Mouse (Mus musculus) limb, embryonic 15.5 days (tissue): ENCODE data around the gene Olfr558. TPM values are rescaled to one million over a fixed set of nuclear protein-coding genes. Genes with fewer than 3 reads are reported as not detected.

ENCODE experiments used
- ATAC-seq: fragments of 200-750 bp; cut with Nextera tagmentation; 2 replicates; pipeline ENCODE4 v1.8.0; 2017; ENCODE audit warnings: low read depth, moderate TSS enrichment; ENCODE audit not compliant: insufficient number of reproducible peaks, low FRiP score, low TSS enrichment
- H3K27ac ChIP-seq: fragments of 300-500 bp; sonication (generic); 2 replicates; pipeline ENCODE4 v1.5.1; 2015; ENCODE audit warnings: moderate library complexity, mild to moderate bottlenecking, inconsistent platforms
- H3K27me3 ChIP-seq: fragments of 300-500 bp; sonication (generic); 2 replicates; pipeline ENCODE4 v1.6.1; 2015; ENCODE audit warnings: inconsistent platforms
- H3K36me3 ChIP-seq: fragments of 300-500 bp; sonication (generic); 2 replicates; pipeline ENCODE4 v1.6.1; 2015; ENCODE audit warnings: inconsistent platforms
- H3K4me1 ChIP-seq: fragments of 300-500 bp; sonication (generic); 2 replicates; pipeline ENCODE4 v1.6.1; 2015; ENCODE audit warnings: inconsistent platforms
- H3K4me2 ChIP-seq: fragments of 300-500 bp; sonication (generic); 2 replicates; pipeline ENCODE4 v1.6.1; 2015; ENCODE audit warnings: mild to moderate bottlenecking, inconsistent platforms
- H3K4me3 ChIP-seq: fragments of 300-500 bp; sonication (generic); 2 replicates; pipeline ENCODE4 v1.5.1; 2015; ENCODE audit warnings: mild to moderate bottlenecking, inconsistent platforms
- H3K9ac ChIP-seq: fragments of 300-500 bp; sonication (generic); 2 replicates; pipeline ENCODE4 v1.6.1; 2015; ENCODE audit warnings: inconsistent platforms
- H3K9me3 ChIP-seq: fragments of 300-500 bp; sonication (generic); 2 replicates; pipeline ENCODE4 v1.6.1; 2016; ENCODE audit warnings: inconsistent platforms
- WGBS: fragments of 180-500 bp; shearing (Covaris S2); methylation state at CpG from one replicate; pipeline ENCODE4 v1.1.7; 2015; 5-methylcytosine and 5-hydroxymethylcytosine counted together
- polyA plus RNA-seq: library from polyadenylated mRNA; unstranded; fragments of >200 nt; fragmentation: Nextera tagmentation; extraction: Ambion mirVana; gene quantifications from 2 replicates; pipeline ENCODE4 v1.2.1, GENCODE M21; 2015

Olfr558 gene
- 1.1 and 1.8 TPM in 2 replicates for polyA plus RNA-seq

DNA sequence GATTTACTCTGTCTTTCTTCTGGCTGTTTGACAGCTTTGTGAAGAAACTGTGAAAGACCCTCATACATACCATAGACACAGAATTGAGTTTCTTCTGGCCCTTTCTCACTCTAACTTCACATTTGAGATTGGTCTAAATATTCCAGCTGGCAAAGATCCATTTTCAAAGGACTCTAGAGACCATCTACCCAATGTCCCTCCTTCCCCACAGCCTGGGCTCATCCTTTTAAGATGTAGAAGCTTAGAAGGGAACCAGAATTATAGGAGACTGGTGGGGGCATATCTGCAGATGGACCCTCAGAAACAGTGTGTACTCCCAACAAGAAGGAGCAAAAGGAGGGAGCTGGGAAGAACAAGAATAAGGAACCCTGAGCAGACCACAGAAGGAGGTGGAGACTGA is at the start of gene Olfr558:
Olfr558 (plus strand) TSS at position 301 of the 400 bp plus-strand sequence.
- Histone ChIP-seq H3K27me3 (no peaks in the 10 kb centered on the region), H3K4me1 (no peaks in the 10 kb centered on the region), H3K9me3 (no peaks in the 10 kb centered on the region), H3K36me3 (no peaks in the 10 kb centered on the region), H3K27ac (no peak within 1 kb of the TSS), H3K9ac (no peak within 1 kb of the TSS), H3K4me2 (no peak within 1 kb of the TSS), H3K4me3 (no peak within 1 kb of the TSS)
- ATAC-seq, result no peak

DNA sequence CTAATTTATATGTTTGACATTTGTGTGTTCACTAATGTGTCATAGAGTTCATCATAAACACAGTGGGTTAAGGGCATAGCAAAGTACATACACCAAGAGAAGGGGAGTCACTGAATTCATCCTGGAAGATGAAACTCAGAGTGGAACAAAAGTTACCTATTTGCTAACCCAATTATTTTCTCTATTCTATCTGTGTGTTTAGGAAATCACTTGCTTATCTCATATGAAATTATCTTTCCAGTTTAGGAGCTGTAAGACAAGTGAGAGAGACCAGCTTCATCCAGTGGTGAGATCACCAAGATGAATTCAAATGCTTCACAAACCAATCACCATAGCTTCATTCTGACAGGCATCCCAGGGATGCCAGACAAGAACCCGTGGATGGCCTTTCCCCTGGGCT is 43.5 kb upstream of the Olfr558 start, which contains the start of gene Olfr555:
Olfr555 (plus strand) TSS at position 301 of the 400 bp plus-strand sequence.
- no peak for ATAC-seq
- H3K9me3 ChIP-seq, result no peaks in the 10 kb centered on the region
- H3K27me3 ChIP-seq, result no peaks in the 10 kb centered on the region
- H3K4me3 ChIP-seq, result no peak within 1 kb of the TSS
- H3K9ac ChIP-seq, result no peak within 1 kb of the TSS
- no peak within 1 kb of the TSS for H3K27ac ChIP-seq
- H3K36me3 ChIP-seq, result no peaks in the 10 kb centered on the region
- WGBS, result 69% methylated on average over 1 of the region's 1 CpGs
- H3K4me2 ChIP-seq, result no peak within 1 kb of the TSS
- H3K4me1 ChIP-seq, result no peaks in the 10 kb centered on the region

DNA sequence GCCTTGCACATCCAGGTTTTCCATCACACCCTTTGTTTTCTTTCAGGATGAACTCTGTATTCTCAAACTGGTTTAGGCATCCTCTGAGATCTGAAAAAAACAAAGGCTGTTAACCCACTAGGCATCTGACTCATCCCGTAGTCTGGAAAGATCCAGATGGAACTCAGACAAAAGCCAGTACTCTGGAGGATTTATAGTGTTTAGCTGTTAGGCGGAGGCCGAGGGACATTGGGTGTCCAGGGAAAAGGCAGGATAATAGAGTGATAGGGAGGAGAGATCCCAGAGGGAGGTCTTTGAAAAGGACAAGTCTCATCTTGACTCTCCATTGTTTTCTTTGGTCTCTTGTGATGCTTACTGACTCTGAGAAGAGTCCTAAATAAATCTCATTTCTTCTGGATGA is 37.4 kb upstream of the Olfr558 start, which contains the start of gene Olfr556:
Olfr556 (plus strand) TSS at position 301 of the 400 bp plus-strand sequence.
- Histone ChIP-seq H3K27ac (no peak within 1 kb of the TSS), H3K36me3 (no peaks in the 10 kb centered on the region), H3K4me3 (no peak within 1 kb of the TSS), H3K9me3 (no peaks in the 10 kb centered on the region), H3K4me1 (no peaks in the 10 kb centered on the region), H3K27me3 (no peaks in the 10 kb centered on the region), H3K9ac (no peak within 1 kb of the TSS), H3K4me2 (no peak within 1 kb of the TSS)
- no peak for ATAC-seq
- 55% methylated on average over 3 of the region's 3 CpGs for WGBS

- H3K4me3 ChIP-seq, result no peak overlapping the region
- H3K27me3 ChIP-seq, result no peaks in the 10 kb centered on the region
- H3K9me3 ChIP-seq, result no peaks in the 10 kb centered on the region
- H3K36me3 ChIP-seq, result no peaks in the 10 kb centered on the region
- H3K4me1 ChIP-seq, result no peaks in the 10 kb centered on the region
- ATAC-seq, result no peak
- no peak overlapping the region for H3K27ac ChIP-seq
- WGBS, result 29% methylated on average over 2 of the region's 2 CpGs
- no peak overlapping the region for H3K4me2 ChIP-seq
- H3K9ac ChIP-seq, result no peak overlapping the region
These were observed 36.6 kb upstream of the Olfr558 start for GRCm38 (mm10) chr7:102665378-102665777.

GRCm38 (mm10) chr7:102676225-102676624 is 25.8 kb upstream of the Olfr558 start:
- Histone ChIP-seq H3K27me3 (no peaks in the 10 kb centered on the region), H3K4me2 (no peak overlapping the region), H3K36me3 (peaks cover 10% of the 10 kb centered on the region), H3K27ac (no peak overlapping the region), H3K9me3 (no peaks in the 10 kb centered on the region), H3K4me3 (no peak overlapping the region), H3K4me1 (no peaks in the 10 kb centered on the region), H3K9ac (no peak overlapping the region)
- 82% methylated on average over 2 of the region's 2 CpGs for WGBS
- ATAC-seq, result no peak

DNA sequence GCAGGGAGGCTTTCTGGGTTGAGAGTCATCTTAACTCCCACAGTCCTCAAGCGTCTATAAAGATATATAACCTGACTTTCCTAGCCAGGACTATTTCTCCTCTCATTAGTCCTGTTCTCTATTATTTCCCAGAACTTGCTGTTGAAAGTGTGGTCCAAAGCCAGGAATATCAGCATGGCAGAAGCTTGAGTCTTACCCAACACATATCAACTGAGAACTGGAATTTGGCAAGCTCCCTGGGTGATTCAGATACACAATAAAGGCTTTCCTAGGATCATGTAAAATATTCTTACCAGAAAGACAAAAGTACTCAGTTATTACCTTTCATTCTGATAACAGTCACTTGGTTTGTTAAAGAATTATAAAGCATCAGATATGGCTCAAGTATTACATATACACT is 20.1 kb upstream of the Olfr558 start:
- Histone ChIP-seq H3K36me3 (peaks cover 26% of the 10 kb centered on the region), H3K27me3 (no peaks in the 10 kb centered on the region), H3K4me1 (no peaks in the 10 kb centered on the region), H3K4me3 (no peak overlapping the region), H3K9ac (no peak overlapping the region), H3K27ac (no peak overlapping the region), H3K4me2 (no peak overlapping the region), H3K9me3 (no peaks in the 10 kb centered on the region)
- 90% methylated on average over 1 of the region's 1 CpGs for WGBS
- no peak for ATAC-seq

- WGBS, result 0% methylated on average over 40 of the region's 40 CpGs
These were observed 15.0 kb upstream of the Olfr558 start, which contains the start of gene Trim68 for GRCm38 (mm10) chr7:102686944-102687501. Gene Trim68 (minus strand): TSS chr7:102687327.

DNA sequence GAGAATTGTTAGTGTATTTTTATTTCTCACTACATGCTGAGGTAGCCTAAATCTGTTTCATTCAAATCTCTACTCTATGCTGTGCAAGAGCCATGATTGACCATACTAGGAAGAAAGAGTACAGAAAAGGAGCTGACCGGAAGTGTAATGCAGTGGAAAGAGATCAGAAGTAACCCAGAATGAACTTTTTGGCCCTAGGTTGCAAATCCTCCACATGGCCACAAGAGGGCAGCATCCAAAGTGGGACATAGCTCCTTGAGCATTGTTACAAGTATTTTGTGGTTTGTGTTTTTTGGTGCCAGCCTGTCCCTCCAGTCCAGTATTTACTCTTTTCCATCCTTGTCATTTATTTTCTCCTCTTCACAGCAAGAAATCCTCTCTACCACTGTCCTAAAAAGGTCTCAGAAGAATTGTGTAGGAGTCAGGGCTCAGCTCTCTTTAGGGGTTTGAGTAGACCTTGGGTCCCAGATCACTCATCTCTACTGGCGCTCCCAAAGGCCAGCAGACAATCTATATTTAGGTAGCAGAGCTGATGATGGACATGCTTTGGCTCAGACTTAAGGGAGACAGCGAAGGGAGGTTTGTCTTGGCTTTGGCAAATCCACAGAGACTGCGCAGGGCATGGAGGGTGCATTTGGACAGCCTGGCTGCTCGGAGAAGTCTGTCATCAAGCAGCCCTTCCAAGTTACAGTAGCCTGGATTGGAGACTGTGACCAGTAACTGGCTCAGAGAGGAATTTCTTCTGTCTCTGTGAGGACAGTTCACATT is 6.5 kb upstream of the Olfr558 start, which contains the start of gene Olfr557:
Olfr557 (plus strand) TSS at position 553 of the 768 bp plus-strand sequence.
- Histone ChIP-seq H3K36me3 (no peaks in the 10 kb centered on the region), H3K4me1 (no peaks in the 10 kb centered on the region), H3K4me3 (no peak within 1 kb of the TSS), H3K9me3 (no peaks in the 10 kb centered on the region), H3K27ac (no peak within 1 kb of the TSS), H3K27me3 (no peaks in the 10 kb centered on the region), H3K4me2 (no peak within 1 kb of the TSS), H3K9ac (no peak within 1 kb of the TSS)
- 81% methylated on average over 5 of the region's 5 CpGs for WGBS
- ATAC-seq, result no peak

More at GRCm38 (mm10) chr7:102686944-102687501, 15.0 kb upstream of the Olfr558 start, which contains the start of gene Trim68:
- peak; percentile 98 for ATAC-seq
- Histone ChIP-seq H3K36me3 (peaks cover 12% of the 10 kb centered on the region; the same call in 1 of the 2 replicates), H3K4me2 (peak within 1 kb of the TSS; percentile 71), H3K9ac (peak within 1 kb of the TSS; percentile 73), H3K27ac (peak within 1 kb of the TSS; percentile 80), H3K27me3 (no peaks in the 10 kb centered on the region), H3K4me3 (peak within 1 kb of the TSS; percentile 60), H3K9me3 (no peaks in the 10 kb centered on the region), H3K4me1 (0 out of 2 replicates have a peak, but pooled peaks cover 3% of the 10 kb centered on the region)

DNA sequence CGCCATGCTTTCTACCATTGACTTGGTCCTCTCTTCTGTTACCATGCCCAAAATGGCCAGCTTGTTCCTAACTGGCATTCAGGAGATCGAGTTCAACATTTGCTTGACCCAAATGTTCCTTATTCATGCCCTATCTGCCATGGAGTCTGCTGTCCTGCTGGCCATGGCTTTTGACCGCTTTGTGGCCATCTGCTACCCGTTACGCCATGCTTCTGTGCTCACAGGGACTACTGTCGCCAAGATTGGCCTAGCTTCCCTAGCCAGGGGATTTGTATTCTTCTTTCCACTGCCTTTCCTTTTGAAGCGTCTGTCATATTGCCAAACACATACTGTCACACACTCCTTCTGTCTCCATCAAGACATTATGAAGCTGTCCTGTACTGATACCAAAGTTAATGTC is 3.6 kb upstream of the Olfr558 start:
- ATAC-seq, result no peak
- Histone ChIP-seq H3K9ac (no peak overlapping the region), H3K9me3 (no peaks in the 10 kb centered on the region), H3K27ac (no peak overlapping the region), H3K4me1 (no peaks in the 10 kb centered on the region), H3K4me3 (no peak overlapping the region), H3K4me2 (no peak overlapping the region), H3K36me3 (no peaks in the 10 kb centered on the region), H3K27me3 (no peaks in the 10 kb centered on the region)
- 83% methylated on average over 7 of the region's 7 CpGs for WGBS

DNA sequence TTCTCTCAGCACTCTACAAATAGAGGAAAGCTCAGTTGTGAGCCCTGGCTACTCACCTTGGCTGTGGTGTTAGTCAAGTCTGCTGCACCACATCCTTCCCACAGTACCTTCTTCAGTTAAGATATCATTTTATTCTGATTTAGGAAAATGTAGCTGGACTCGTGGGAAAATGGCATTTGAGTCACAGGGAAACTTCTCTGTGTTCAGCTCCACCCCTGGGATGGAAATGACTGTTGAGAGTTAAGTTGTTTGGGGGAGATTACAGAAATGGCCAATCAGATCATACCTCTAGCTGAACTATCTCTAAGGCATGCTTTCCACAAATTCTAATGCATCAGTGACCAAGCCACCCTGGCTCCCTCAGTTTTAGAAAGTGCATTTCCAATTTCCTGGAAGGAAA is 17.0 kb downstream of the Olfr558 start, which contains the start of gene Olfr33:
Olfr33 (minus strand) TSS at position 101 of the 400 bp plus-strand sequence.
- Histone ChIP-seq H3K27me3 (no peaks in the 10 kb centered on the region), H3K9ac (no peak within 1 kb of the TSS), H3K4me3 (no peak within 1 kb of the TSS), H3K27ac (no peak within 1 kb of the TSS), H3K9me3 (no peaks in the 10 kb centered on the region), H3K4me2 (no peak within 1 kb of the TSS), H3K4me1 (no peaks in the 10 kb centered on the region), H3K36me3 (no peaks in the 10 kb centered on the region)
- WGBS, result 42% methylated on average over 1 of the region's 1 CpGs
- ATAC-seq, result no peak

DNA sequence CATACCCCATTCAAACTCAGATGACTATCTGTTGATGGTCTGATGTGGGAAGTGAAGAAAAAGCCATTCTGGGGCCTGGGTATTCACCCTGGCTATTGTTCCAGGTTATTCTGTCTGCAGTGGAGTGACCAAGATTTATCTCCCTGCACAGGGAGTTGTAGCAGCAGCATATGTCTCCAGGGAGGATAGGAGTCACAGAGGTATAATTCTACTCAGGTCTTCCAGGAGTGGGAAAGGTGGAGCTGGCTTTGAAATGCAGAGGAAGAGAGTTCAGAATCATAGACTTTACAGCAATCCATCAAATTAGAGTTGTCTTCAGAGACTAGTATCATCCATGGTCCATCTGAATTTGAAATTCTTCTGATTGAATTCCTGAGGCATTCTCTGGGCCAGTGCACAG is 25.4 kb downstream of the Olfr558 start, which contains the start of gene Olfr559:
Olfr559 (minus strand) TSS at position 101 of the 400 bp plus-strand sequence.
- no peak within 1 kb of the TSS for H3K4me3 ChIP-seq
- no peak within 1 kb of the TSS for H3K9ac ChIP-seq
- no peak within 1 kb of the TSS for H3K27ac ChIP-seq
- no peaks in the 10 kb centered on the region for H3K9me3 ChIP-seq
- ATAC-seq, result no peak
- H3K27me3 ChIP-seq, result no peaks in the 10 kb centered on the region
- no peak within 1 kb of the TSS for H3K4me2 ChIP-seq
- H3K36me3 ChIP-seq, result no peaks in the 10 kb centered on the region
- H3K4me1 ChIP-seq, result no peaks in the 10 kb centered on the region

GRCm38 (mm10) chr7:102733793-102734192 is 31.8 kb downstream of the Olfr558 start:
- Histone ChIP-seq H3K4me3 (no peak overlapping the region), H3K9ac (no peak overlapping the region), H3K36me3 (no peaks in the 10 kb centered on the region), H3K27me3 (no peaks in the 10 kb centered on the region), H3K9me3 (no peaks in the 10 kb centered on the region), H3K27ac (no peak overlapping the region), H3K4me1 (no peaks in the 10 kb centered on the region), H3K4me2 (no peak overlapping the region)
- ATAC-seq, result no peak
- 35% methylated on average over 1 of the region's 1 CpGs for WGBS
